Mouse (Mus musculus): ENCODE results near the gene Vars2. TPM values are rescaled to one million over a fixed set of nuclear protein-coding genes. Genes with fewer than 3 reads are reported as not detected.

The Vars2 gene
- polyA plus RNA-seq, 1 experiment from 2014 or later = 14.9 TPM

Other genes starting within 250 kb of the Vars2 start
- gene H2-Q6, start 242.7 kb downstream of the Vars2 start, polyA plus RNA-seq (2016; fragmentation: Nextera tagmentation; extraction: Ambion mirVana) = 0.48 and 0.64 TPM in 2 replicates
- 6.5 and 6.8 TPM in 2 replicates for gene H2-Q7, start 228.4 kb downstream of the Vars2 start, polyA plus RNA-seq (2016; fragmentation: Nextera tagmentation; extraction: Ambion mirVana)
- 0.18 and 0.27 TPM in 2 replicates for gene H2-Q10, start 197.5 kb downstream of the Vars2 start, polyA plus RNA-seq (2016; fragmentation: Nextera tagmentation; extraction: Ambion mirVana)
- not detected in 2 replicates for gene Pou5f1, start 161.6 kb downstream of the Vars2 start, polyA plus RNA-seq (2016; fragmentation: Nextera tagmentation; extraction: Ambion mirVana)
- 34.1 and 35.1 TPM in 2 replicates for gene Tcf19, start 150.8 kb downstream of the Vars2 start, polyA plus RNA-seq (2016; fragmentation: Nextera tagmentation; extraction: Ambion mirVana)
- 12.9 and 13.1 TPM in 2 replicates for gene Cchcr1, start 150.5 kb downstream of the Vars2 start, polyA plus RNA-seq (2016; fragmentation: Nextera tagmentation; extraction: Ambion mirVana)
- 0.91 and 1.4 TPM in 2 replicates for gene Psors1c2, start 134.4 kb downstream of the Vars2 start, polyA plus RNA-seq (2016; fragmentation: Nextera tagmentation; extraction: Ambion mirVana)
- not detected in 2 replicates for gene Cdsn, start 115.5 kb downstream of the Vars2 start, polyA plus RNA-seq (2016; fragmentation: Nextera tagmentation; extraction: Ambion mirVana)
- not detected in 2 replicates for gene 2300002M23Rik, start 100.1 kb downstream of the Vars2 start, polyA plus RNA-seq (2016; fragmentation: Nextera tagmentation; extraction: Ambion mirVana)
- gene Sfta2, start 66.0 kb downstream of the Vars2 start, polyA plus RNA-seq (2016; fragmentation: Nextera tagmentation; extraction: Ambion mirVana) = not detected in 2 replicates
- gene Gm9573, start 41.0 kb downstream of the Vars2 start, polyA plus RNA-seq (2016; fragmentation: Nextera tagmentation; extraction: Ambion mirVana) = not detected in 2 replicates
- 0.10 TPM in 1 of 2 replicates, not detected in the other for gene Mucl3, start 23.9 kb downstream of the Vars2 start, polyA plus RNA-seq (2016; fragmentation: Nextera tagmentation; extraction: Ambion mirVana)
- gene Gtf2h4, start 6.1 kb upstream of the Vars2 start, polyA plus RNA-seq (2016; fragmentation: Nextera tagmentation; extraction: Ambion mirVana) = 35.8 and 36.9 TPM in 2 replicates
- 170 and 172 TPM in 2 replicates for gene Ddr1, start 37.0 kb upstream of the Vars2 start, polyA plus RNA-seq (2016; fragmentation: Nextera tagmentation; extraction: Ambion mirVana)
- 5.2 and 7.9 TPM in 2 replicates for gene Ier3, start 154.1 kb upstream of the Vars2 start, polyA plus RNA-seq (2016; fragmentation: Nextera tagmentation; extraction: Ambion mirVana)
- gene Flot1, start 155.6 kb upstream of the Vars2 start, polyA plus RNA-seq (2016; fragmentation: Nextera tagmentation; extraction: Ambion mirVana) = 60.5 and 60.6 TPM in 2 replicates
- gene Tubb5, start 170.7 kb upstream of the Vars2 start, polyA plus RNA-seq (2016; fragmentation: Nextera tagmentation; extraction: Ambion mirVana) = 1,533 and 1,543 TPM in 2 replicates
- 13.6 and 14.7 TPM in 2 replicates for gene Mdc1, start 173.9 kb upstream of the Vars2 start, polyA plus RNA-seq (2016; fragmentation: Nextera tagmentation; extraction: Ambion mirVana)
- gene Nrm, start 193.7 kb upstream of the Vars2 start, polyA plus RNA-seq (2016; fragmentation: Nextera tagmentation; extraction: Ambion mirVana) = 40.5 and 41.3 TPM in 2 replicates
- 34.6 and 35.1 TPM in 2 replicates for gene Ppp1r18, start 198.0 kb upstream of the Vars2 start, polyA plus RNA-seq (2016; fragmentation: Nextera tagmentation; extraction: Ambion mirVana)
- 43.3 and 45.9 TPM in 2 replicates for gene Dhx16, start 212.2 kb upstream of the Vars2 start, polyA plus RNA-seq (2016; fragmentation: Nextera tagmentation; extraction: Ambion mirVana)
- gene 2310061I04Rik, start 229.8 kb upstream of the Vars2 start, polyA plus RNA-seq (2016; fragmentation: Nextera tagmentation; extraction: Ambion mirVana) = 26.8 and 30.3 TPM in 2 replicates
- gene Atat1, start 242.5 kb upstream of the Vars2 start, polyA plus RNA-seq (2016; fragmentation: Nextera tagmentation; extraction: Ambion mirVana) = 299 and 304 TPM in 2 replicates
- gene Mrps18b, start 248.8 kb upstream of the Vars2 start, polyA plus RNA-seq (2016; fragmentation: Nextera tagmentation; extraction: Ambion mirVana) = 55.3 and 56.1 TPM in 2 replicates
- 60.2 and 61.6 TPM in 2 replicates for gene Ppp1r10, start 248.8 kb upstream of the Vars2 start, polyA plus RNA-seq (2016; fragmentation: Nextera tagmentation; extraction: Ambion mirVana)